Mouse (Mus musculus): ENCODE measurements around the gene Palb2.
"Not testable (repeated sequence)": the region's sequence is repeated elsewhere in the genome, so short reads cannot be mapped to it uniquely, and the experiment has no call there.

Gene Palb2

GRCm38 (mm10) chr7:122132497-122133337, at the start of gene Palb2, which contains the start of gene Dctn5:
TSS of gene Palb2 (minus strand) at chr7:122132985.
TSS of gene Dctn5 (plus strand) at chr7:122133041.
- peak; percentile 99 for DNase-seq (ENCODE audit: low spot score in 2 of 2)

GRCm38 (mm10) chr7:122180720-122181119, 47.9 kb upstream of the Palb2 start:
- no peak for DNase-seq (ENCODE audit: low spot score in 2 of 2)

DNA sequence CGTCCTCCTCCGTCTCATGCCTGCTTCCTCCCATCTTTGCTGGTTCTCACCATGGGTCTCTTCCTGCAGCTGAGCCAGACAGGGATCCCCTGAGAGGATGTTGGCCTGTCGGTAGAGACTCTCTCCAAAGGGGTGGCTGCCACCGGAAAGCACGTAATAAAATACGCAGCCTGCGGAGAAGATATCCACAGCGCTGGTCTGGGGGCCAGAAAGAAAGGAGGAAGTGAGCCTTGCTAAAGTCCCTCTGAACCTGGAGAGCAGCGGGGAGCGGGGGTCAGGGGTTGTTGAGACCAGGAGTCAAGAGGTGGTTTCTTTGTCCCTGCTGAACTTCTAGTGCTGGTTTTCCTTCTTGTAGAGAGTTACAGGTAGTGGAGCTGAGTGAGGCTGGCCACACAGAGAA, 38.8 kb upstream of the Palb2 start:
- DNase-seq (ENCODE audit: low spot score in 2 of 2) = no peak

DNA sequence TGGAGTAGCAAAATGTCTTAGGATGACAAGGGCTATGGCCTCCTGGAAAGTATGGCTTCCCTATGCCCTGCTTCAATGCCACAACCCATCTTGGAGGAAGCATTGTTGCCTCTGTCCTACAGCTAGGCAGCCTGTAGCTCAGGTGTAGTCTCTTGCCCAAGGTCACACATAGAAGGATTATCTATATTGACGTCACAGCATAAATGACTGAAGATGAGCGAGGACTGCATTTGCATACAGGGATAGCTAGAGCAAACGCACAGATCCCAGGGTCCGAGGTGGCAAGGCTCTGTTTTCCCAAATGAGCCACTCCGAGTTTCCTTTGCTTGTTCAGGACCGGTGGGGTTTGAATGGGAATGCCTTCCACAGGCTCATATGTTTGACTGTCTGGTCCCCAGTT, 37.9 kb upstream of the Palb2 start:
- no peak for DNase-seq (ENCODE audit: low spot score in 2 of 2)

- DNase-seq (ENCODE audit: low spot score in 2 of 2) = no peak
Observed at GRCm38 (mm10) chr7:122167203-122167602, 34.4 kb upstream of the Palb2 start.

DNA sequence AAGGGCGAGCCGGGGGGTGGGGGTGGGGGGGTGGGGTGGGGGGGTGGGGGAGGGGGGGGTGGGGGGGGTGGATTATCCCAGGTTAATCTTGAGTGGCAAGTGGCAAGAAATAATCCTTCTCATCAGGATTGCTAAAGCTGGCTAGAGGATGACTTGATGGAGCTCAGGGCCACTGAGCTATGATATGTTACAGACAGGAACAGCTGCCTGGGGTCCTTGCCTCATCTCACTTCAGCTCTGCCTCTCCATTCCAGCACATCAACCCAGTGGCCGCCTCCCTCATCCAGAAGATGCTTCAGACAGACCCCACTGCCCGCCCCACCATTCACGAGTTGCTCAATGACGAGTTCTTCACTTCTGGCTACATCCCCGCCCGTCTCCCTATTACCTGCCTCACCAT, 31.0 kb upstream of the Palb2 start:
- no peak for DNase-seq (ENCODE audit: low spot score in 2 of 2)

DNA sequence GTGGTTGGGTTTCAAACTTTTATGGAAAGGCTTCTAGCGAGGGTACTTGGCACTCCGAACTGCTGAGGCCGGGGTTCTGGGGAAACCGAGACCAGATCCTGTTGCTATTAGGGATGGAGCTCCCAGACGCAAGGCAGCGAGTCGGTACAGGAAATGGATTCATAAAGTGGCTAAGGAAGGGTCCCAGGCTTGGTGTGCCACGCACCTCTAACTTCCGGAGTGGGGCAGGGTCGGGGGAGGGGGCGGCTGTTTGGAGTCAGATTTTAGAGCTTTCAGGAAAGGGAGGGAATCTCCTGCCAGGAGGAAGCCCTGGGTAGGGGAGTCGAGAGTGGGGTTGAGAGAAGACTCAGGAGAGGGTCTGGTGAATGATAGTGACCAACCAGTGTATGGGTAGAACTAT, 27.3 kb upstream of the Palb2 start:
- no peak for DNase-seq (ENCODE audit: low spot score in 2 of 2)

GRCm38 (mm10) chr7:122158915-122159902, 26.4 kb upstream of the Palb2 start, which contains the start of gene Plk1:
TSS of gene Plk1 (plus strand) at chr7:122159439.
- DNase-seq (ENCODE audit: low spot score in 2 of 2) = peak; percentile 92 to 93

DNA sequence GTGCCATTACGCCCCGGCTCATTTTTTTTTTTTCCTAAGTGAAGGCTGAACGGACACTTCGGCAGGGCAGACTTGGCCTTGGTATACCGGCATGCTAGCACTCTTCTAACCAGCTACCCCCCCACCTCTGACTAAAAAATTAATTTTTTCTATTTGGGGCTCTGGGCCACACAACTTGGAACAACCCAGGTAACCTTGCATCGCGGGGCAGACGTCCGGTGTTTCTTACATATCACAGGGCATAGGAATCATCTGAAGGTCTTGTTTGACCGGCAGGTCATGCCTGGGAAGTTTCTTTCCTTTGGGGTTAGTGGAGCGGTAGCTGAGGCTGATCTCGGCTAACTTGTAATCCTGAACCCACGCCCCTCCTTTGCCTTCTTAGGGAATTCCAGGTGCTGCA, 25.7 kb upstream of the Palb2 start:
- DNase-seq (ENCODE audit: low spot score in 2 of 2) = no peak

- DNase-seq (ENCODE audit: low spot score in 2 of 2) = no peak
Observed at GRCm38 (mm10) chr7:122152473-122152872, 19.7 kb upstream of the Palb2 start.

DNA sequence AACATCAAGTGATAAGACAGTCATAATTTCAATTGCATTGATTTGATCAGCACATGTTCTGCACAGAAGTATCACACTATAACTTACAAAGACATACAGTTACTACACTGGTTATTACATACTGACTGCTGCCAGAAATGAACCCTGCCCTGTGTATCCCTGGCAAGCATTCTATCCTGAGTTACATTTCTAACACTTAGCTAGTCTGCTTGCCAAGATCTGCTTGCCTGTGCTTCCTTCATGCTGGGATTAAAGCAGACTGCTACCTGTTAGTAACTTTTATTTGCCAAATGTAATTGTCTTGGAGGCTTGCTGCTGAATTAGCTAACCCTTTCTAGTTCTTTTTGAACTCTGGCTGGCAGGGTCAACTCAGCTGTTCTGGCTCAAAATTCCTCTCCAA, 8.2 kb upstream of the Palb2 start:
- DNase-seq (ENCODE audit: low spot score in 2 of 2) = no peak

DNA sequence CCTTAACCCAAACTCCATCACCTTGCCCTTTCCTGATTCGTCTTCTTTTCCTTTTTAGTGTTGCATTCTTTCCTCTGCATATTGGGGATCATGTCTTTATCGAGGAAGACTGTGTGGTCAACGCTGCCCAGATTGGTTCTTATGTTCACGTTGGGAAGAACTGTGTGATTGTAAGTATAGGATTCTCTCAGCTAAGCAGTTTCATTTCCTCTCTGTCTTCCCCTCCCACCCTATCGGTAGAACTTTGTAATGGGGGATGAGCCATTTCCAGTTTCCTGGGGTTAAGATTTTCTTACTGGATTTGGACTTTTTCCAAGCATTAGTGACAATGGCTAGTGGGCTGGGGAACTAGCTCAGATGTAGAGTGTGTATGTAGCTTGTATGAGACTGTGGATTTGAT, 5.4 kb upstream of the Palb2 start:
- no peak for DNase-seq (ENCODE audit: low spot score in 2 of 2)

GRCm38 (mm10) chr7:122137071-122137470, 4.3 kb upstream of the Palb2 start:
- no peak for DNase-seq (ENCODE audit: low spot score in 2 of 2)

DNA sequence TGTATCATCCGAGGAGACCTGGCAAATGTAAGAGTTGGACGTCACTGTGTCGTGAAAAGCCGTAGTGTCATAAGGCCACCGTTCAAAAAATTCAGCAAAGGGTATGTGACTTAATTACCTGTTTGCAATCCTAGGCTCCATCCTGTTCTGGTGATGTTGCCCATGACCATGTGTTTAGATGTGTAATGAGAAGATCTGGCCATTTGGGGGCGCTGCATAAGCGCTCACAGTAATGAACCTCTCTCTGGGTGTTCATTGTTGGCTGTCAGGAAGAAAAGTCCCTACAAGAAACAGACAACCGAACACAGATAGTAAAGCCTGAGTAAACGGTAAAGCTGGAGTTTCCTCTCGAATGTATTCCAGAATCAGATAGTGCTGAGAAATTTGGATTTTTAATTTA, 2.3 kb upstream of the Palb2 start:
- no peak for DNase-seq (ENCODE audit: low spot score in 2 of 2)

DNA sequence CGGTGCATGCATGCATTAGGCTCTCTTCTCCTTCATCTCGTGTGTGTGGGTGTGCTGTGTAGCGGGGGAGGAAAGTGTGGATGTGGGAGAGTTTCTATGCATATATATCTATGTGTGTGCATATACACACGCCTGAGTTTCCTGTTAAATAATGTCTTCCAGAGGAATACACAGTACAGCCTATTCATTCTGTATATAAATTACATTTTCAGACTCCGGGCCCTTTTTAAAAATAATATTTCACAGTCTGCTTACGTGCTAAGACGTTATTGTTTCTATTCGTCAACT, 497 bp upstream of the Palb2 start:
- no peak for DNase-seq (ENCODE audit: low spot score in 2 of 2)

- DNase-seq (ENCODE audit: low spot score in 2 of 2) = no peak
Observed at GRCm38 (mm10) chr7:122131834-122132233, 951 bp downstream of the Palb2 start.

DNA sequence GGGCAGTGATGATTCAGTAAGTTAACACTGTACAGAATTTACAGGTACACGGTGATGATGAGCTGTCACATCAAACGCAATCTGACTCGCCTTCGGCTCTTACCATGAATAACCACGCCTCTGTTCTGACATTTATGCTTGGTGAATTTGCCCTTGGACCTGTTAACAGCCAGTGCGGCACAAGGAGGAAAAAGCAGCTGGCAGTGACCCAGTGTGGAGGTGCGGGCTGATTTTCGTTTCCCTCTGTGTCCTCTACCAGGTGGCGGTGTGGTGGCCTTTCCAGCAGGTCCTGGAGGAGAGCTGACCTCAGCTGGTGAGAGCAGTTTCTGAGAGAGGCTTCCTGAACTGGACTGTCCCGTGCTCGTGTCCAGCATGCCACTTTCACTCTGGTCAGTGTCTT, 5.8 kb downstream of the Palb2 start:
- no peak for DNase-seq (ENCODE audit: low spot score in 2 of 2)

DNA sequence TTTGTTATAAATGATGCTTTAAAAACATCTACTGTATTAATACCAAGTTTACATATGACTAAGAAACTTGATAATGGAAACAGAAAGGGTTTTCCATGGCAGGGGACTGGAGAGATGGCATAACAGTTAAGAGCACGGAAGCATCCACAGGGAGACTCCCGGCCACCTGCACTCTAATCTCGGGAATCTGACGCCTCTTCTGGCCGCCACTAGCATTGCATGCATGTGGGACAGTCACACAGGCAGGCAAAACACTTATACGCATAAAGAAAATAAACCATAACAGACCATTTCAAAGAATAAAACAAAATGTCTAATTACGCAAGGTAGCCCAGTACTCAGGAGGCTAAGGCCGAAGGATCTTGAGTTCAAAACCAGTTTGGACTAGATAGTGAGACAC, 7.1 kb downstream of the Palb2 start:
- no peak for DNase-seq (ENCODE audit: low spot score in 2 of 2)

DNA sequence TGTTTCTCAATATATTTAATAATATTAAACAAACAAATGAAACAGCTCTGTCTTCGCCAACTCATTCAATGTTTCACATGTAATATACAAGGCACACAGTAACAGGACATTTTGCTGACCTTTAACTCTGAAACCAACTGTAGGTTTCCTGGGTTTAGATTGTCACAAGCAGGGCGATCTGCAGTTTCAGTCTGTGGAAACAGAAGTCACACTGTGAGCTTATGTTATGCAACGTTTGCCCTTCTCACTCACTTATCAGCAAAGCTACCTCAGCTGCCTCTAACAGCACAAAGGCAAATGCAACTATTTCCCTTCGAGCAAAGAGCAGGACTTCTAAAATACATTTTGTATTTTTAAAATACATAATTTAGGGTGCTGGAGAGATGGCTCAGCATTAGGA, 9.3 kb downstream of the Palb2 start:
- DNase-seq (ENCODE audit: low spot score in 2 of 2) = no peak

- no peak for DNase-seq (ENCODE audit: low spot score in 2 of 2)
Observed at GRCm38 (mm10) chr7:122108206-122108605, 24.6 kb downstream of the Palb2 start.

GRCm38 (mm10) chr7:122101747-122102244, 31.0 kb downstream of the Palb2 start, which contains the start of gene Ndufab1:
TSS of gene Ndufab1 (minus strand) at chr7:122101886.
- DNase-seq (ENCODE audit: low spot score in 2 of 2) = peak; percentile 90 to 91

DNA sequence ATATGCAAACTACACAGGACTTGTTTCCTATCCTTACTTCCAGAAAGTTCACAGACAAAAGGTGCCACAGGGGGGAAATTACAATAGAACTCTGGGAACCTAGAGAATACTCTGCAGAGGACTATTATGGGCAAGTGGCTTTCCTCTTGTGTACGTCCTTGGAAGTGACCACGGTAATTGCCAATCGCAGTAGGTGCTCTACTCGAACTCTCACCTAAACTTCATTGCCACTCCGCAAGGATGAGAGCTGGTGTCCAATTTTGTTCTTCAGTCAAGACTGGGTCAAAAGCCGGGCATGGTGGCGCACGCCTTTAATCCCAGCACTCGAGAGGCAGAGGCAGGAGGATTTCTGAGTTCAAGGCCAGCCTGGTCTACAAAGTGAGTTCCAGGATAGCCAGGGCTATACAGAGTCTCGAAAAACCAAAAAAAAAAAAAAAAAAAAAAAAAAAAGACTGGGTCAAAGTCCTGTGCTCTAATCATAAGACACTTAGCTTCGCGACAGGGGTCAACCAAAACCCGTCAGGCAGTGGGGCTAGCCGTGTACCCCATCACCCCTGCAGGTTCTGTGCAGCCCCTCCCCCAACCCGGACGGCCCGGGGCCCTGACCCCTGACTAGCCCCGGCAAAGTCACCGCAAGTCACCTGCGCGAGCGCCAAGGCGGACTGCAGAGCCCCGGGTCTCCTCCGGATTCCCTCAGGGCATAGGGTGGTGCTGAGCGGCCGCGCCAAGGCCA, 31.6 kb downstream of the Palb2 start:
- not testable (repeated sequence) for DNase-seq (ENCODE audit: low spot score in 2 of 2)
